Mouse (Mus musculus) left cerebral cortex, adult 2 months (tissue): ENCODE data around the gene Ccl24. TPM values are rescaled to one million over a fixed set of nuclear protein-coding genes. Genes with fewer than 3 reads are reported as not detected.

ENCODE experiments used
- DNase-seq, 2 experiments: peaks; one replicate each; pipeline ENCODE4 v3.0.0; 2021 to 2022; ENCODE audit warnings: low spot score in 2 of 2, mixed read lengths in 1 of 2; ENCODE audit errors: extremely low spot score in 1 of 2
- H3K27ac ChIP-seq: fragments of 200-600 bp; 2 replicates; pipeline ENCODE4 v1.8.1; 2022
- H3K4me3 ChIP-seq: fragments of 200-600 bp; 2 replicates; pipeline ENCODE4 v1.8.1; 2022
- CTCF ChIP-seq: fragments of 200-600 bp; IDR thresholded peaks from 2 replicates; pipeline ENCODE4 v1.8.1; 2022; ENCODE audit warnings: antibody characterized with exemption, mild to moderate bottlenecking, moderate library complexity
- intact Hi-C: fragments of 180-260 bp; cut with DNase I; formaldehyde crosslinking; loops from one replicate; pipeline ENCODE4 v1.15.1; 2025
- total RNA-seq, 2 experiments: library from RNA; stranded (reverse); gene quantifications; 2 replicates each; pipeline ENCODE4 v1.2.3; 2021

The Ccl24 gene
- total RNA-seq, 2 experiments from 2014 or later = 0.68 TPM; not detected in 1

DNA sequence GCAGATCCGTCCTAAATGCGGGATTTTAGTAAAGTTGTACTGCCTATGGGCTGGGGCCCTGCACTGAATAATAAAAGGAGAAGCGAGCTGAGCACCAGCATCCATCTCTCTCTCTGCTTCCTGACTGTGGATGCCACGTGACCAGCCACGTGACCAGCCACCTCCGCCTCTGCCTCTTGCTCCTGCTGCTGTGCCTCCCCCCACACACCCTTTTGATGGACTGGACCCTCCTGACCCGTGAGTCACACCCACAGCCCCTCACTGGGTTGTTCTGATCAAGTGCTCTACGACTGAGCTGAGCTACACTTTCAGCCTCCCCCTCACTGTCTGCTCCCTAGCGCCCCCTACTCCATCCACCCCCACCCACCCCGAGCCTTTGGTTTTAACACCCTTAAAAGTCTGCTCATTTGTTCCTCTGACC is 35.0 kb downstream of the Ccl24 start:
- no peak for DNase-seq
- H3K27ac ChIP-seq = no peak overlapping the region
- intact Hi-C loops = no loop called here
- TF ChIP-seq CTCF = no peak
- H3K4me3 ChIP-seq = no peak overlapping the region

DNA sequence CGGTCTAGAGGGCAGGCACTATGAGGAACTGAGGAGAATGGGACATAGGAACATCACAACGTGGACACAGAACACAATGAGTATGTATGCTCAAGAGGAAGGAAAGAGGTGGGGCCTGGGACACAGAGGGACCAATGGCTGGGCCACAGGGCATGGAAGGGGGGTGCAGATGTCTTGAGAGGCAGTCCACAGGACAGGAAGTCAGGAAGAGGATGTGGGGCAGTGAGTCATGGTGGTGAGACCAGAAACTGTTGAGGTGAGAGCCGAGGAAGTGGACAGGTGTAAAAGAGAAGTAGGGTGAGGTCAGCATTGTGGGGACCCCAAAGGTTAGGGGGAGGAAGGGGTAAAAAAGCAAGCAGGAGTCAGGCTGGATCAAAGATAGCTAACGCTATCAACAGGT is 35.5 kb downstream of the Ccl24 start:
- DNase-seq = no peak
- H3K4me3 ChIP-seq = no peak overlapping the region
- intact Hi-C loops = no loop called here
- no peak for TF ChIP-seq CTCF
- H3K27ac ChIP-seq = no peak overlapping the region

DNA sequence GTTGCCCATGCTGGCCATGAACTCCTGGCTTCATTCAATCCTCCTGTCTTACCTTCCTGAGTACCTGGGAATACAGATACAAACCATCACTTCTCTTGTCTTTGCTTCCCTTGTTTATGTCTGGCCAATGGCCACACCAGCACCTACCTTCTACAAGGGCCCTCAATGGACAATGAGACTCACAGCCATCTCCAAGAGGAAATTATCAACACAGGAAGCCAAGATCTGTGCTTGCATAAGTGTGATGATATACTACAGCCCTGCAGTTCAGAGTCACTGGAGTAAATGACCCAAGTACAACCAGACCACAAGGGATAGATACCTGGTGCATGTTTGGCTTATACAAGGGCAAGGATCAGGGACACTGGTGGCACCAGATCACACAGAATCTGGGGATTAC is 37.0 kb downstream of the Ccl24 start:
- no peak overlapping the region for H3K27ac ChIP-seq
- TF ChIP-seq CTCF = no peak
- no peak overlapping the region for H3K4me3 ChIP-seq
- no peak for DNase-seq
- intact Hi-C loops = no loop called here

DNA sequence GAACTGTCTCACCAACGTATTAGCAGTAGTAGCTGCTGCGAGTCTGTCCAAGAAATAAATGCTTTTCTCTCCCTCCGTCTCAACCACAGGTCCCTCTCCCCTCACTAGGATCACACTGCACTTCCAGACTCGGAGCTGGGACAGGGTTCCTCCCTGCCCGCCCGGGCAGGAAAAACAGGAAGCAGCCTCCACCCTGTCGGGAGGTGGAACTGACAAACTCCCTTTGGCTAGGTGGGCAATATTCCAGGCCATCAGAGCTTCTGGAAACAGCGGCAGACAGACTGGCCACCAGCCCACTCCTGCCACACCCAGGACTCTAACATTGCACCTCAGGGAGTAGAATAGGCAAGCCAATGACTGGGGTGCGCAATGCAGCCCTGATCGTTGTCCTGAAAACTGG is 39.4 kb downstream of the Ccl24 start:
- TF ChIP-seq CTCF = no peak
- peak overlapping the region; percentile 62 for H3K27ac ChIP-seq
- intact Hi-C loops = no loop called here

DNA sequence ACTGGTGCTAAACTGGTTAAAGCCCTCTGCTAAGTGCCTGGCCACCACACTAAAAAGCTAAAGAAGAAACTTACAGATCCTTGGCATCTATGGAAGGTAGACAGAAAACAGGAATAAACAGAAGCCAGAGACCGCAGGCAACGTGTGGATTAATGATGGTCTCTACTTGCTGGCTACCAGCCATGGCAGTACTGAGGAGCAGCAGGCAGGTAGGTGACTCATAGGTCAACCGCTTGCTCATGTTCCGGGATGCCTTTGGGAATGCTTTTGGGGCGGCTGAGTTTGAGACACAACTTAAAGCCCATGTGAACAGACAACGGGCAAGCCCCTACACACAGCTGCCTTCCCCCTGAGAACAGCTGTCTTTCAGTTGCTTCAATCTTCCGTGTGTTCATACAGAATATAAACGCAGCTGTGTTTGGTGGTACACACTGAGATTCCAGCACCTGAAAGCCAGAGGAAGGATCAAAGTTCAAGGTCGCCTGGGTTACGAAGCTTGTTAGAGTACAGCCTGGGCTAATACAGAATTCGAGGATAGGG is 41.5 kb downstream of the Ccl24 start:
- no peak for DNase-seq
- intact Hi-C loops = no loop called here
- no peak for TF ChIP-seq CTCF
- no peak overlapping the region for H3K4me3 ChIP-seq
- peak overlapping the region; percentile 40 for H3K27ac ChIP-seq

More for the DNA sequence above, 39.4 kb downstream of the Ccl24 start:
- DNase-seq = no peak
- H3K4me3 ChIP-seq = no peak overlapping the region

DNA sequence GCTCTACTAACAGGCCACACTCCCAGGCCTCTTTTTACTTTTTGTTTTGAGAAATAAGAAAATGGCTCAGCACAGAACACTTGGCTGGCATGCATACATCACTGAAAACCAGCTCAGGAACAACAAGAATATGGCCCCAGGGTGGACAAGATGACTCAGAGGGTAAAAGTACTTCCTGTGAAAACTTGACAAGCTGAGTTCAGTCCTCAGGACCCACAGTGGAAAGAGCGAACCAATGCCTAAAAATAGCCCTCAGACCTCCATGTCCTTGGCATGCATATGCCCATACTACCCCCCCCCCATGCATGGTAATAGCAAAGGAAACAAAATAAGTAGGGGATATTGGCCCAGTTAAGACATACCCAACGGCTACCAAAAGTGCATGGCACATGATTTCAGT is 42.9 kb downstream of the Ccl24 start:
- DNase-seq = no peak
- TF ChIP-seq CTCF = no peak
- Histone ChIP-seq H3K27ac (no peak overlapping the region), H3K4me3 (no peak overlapping the region)
- intact Hi-C loops = no loop called here

DNA sequence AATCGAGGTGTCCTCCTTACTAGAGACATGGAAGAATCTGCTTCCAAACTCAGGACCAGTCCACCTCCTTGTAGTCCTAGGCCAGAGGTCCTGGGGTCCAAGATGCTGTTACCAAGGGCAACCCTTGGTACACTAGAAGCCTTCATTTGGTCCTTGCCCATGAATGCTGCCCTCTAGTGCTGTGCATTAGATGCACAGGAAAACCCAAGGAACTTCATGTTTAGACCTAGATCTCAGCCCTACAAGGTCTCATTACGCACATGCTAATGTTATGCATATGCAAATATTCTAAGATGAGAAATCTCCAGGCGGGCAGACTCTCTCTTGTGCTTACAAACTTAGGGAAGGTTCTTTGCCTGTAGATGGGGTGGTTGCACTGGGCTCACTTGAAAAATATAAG is 43.5 kb downstream of the Ccl24 start:
- intact Hi-C loops = no loop called here
- H3K27ac ChIP-seq = no peak overlapping the region
- no peak for DNase-seq
- TF ChIP-seq CTCF = peak; percentile 55
- no peak overlapping the region for H3K4me3 ChIP-seq

DNA sequence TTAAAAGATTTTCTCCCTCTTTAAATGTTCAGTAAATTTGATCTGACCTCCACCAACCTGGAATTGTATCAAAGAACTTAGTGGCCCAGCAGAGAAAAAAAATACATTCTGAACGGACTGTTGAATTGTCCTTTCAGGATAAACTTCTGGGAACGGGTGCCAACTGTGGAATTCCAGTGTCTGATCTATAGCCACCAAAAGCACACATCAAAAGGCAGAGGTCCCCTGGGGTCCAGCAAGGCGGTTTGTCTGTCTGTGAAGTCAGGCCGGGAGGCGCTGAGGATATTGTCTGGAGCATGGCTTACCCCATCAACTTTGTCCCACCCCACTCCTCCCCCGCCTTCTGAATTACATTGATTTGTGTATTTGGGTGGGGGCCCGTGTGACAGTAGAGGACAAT is 44.9 kb downstream of the Ccl24 start:
- no peak overlapping the region for H3K4me3 ChIP-seq
- intact Hi-C loops = no loop called here
- H3K27ac ChIP-seq = no peak overlapping the region
- TF ChIP-seq CTCF = no peak
- no peak for DNase-seq

DNA sequence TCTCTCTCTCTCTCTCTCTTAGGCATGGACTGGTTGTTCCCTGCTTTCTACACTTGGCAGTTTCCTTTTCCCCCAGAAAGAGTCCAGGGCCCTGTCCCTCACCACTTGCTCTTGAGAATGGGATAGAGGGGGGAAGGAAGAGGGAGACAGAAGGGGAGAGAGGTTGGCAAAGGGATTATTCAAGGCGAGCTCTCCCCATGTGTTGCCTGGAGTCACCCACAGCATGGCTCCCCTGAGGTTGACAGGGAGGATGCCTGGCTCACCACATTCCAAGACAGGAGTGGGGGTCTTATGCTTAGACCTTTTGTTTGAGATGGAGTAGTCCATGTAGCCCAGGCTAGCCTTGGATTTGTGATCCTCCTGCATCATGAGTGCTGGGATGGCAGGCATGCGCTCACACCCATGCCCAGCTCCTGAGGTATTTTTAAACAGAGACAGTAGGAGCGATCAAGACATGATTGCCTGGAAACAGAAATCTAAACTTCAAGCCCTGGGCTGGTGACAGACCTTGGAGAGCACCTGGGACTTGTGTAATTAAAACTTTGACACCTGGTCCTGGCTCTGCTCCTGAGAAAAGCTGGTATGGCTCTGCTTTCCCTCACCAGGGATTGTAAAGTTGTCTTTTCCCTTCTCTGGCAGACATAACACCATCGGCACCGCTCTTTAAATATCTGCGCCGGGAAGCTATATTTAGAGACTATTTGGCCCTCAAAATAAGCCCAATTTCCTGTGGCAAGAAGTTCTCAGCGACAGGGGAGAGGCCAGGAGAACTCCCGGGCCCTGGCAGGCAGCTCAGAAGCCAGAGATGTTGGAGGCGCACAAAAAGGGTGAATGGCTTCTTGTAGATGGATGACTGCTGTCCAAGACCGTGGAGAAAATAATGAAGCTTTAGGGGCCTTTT is 47.9 kb downstream of the Ccl24 start:
- intact Hi-C loops = no loop called here
- H3K4me3 ChIP-seq = no peak overlapping the region
- no peak for DNase-seq
- no peak for TF ChIP-seq CTCF
- peak overlapping the region; percentile 60 for H3K27ac ChIP-seq

DNA sequence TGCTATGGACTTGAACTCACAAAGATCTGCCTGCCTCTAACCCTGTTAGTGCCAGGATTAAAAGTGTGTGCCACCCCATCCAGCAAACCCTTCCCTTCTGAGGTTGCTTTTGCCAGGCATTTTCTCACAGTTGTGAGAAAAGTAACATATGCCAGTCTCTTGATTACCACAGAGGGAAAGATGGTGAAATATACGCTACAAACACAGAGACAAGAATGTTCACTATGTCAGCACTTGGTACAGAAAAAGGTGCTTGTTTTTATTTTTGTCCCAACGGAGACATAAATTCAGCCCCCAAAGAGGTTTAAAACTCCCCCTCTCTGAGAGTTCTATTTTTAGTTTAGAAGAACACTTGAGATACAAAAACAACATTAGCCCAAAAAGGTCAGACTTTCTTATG is 48.8 kb downstream of the Ccl24 start:
- TF ChIP-seq CTCF = no peak
- Histone ChIP-seq H3K27ac (peak overlapping the region; percentile 1; the same call in 1 of the 2 replicates), H3K4me3 (no peak overlapping the region)
- DNase-seq = no peak
- intact Hi-C loops = no loop called here

DNA sequence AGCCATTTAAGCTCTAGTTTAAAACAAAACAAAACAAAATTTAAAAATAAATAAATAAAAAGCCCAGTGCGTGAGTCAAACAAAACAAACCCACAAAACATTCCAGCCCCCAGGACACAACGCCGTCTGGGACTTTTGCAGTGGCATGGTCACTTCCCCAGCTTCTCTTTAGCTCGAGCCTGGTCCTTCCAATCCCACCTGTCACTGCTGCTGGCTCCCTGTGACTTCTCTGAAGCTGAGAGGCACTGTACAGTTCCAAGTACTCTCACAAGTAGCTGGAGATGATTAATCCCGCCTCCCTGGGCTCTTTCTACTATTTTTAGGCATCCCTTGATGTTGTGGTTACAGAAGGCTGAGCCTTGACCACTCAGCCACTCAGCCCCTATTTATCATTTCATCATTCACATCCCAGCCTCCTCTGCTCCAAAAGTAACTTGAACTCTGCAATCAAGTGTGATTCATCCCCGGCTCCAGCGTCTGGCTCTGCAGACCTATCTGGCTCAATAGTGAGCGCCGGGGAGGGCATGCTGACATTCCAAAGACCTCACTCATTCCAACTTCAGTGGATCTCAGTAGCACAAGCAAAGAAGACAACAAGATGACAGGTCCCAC is 50.6 kb downstream of the Ccl24 start:
- no peak for DNase-seq
- no peak overlapping the region for H3K4me3 ChIP-seq
- TF ChIP-seq CTCF = no peak
- intact Hi-C loops = no loop called here
- H3K27ac ChIP-seq = no peak overlapping the region

Other genes with a start within 250 kb of the Ccl24 start
- gene Fkbp6, start 223.0 kb downstream of the Ccl24 start, total RNA-seq = under 1 TPM in 1 of 2 experiments, not detected in 1; 0.44 TPM
- gene Trim50, start 219.8 kb downstream of the Ccl24 start, total RNA-seq = not detected
- gene Nsun5, start 203.1 kb downstream of the Ccl24 start, total RNA-seq = 10 to 100 TPM; 22.2 to 22.6 TPM
- 10 to 100 TPM; 56.6 to 58.3 TPM for gene Pom121, start 178.5 kb downstream of the Ccl24 start, total RNA-seq
- 10 to 100 TPM; 48.7 to 51.9 TPM for gene Hip1, start 27.9 kb downstream of the Ccl24 start, total RNA-seq
- gene Ccl26, start 9.5 kb downstream of the Ccl24 start, total RNA-seq = not detected
- gene Rhbdd2, start 59.6 kb upstream of the Ccl24 start, total RNA-seq = 10 to 100 TPM; 84.3 to 85.9 TPM
- 10 to 100 TPM; 86.0 to 93.6 TPM for gene Por, start 97.0 kb upstream of the Ccl24 start, total RNA-seq
- gene Tmem120a, start 171.4 kb upstream of the Ccl24 start, total RNA-seq = 10 to 100 TPM; 18.3 to 18.4 TPM
- gene Styxl1, start 205.3 kb upstream of the Ccl24 start, total RNA-seq = not detected
- gene Mdh2, start 205.4 kb upstream of the Ccl24 start, total RNA-seq = 100 to 1,000 TPM; 379 to 386 TPM
- gene Srrm3, start 233.8 kb upstream of the Ccl24 start, total RNA-seq = 100 to 1,000 TPM in 1 of 2 experiments, 10 to 100 TPM in 1; 97.9 to 109 TPM